Mouse (Mus musculus): ENCODE results near the gene Nlk.
"Not testable (repeated sequence)": the region's sequence is repeated elsewhere in the genome, so short reads cannot be mapped to it uniquely, and the experiment has no call there.

The Nlk gene

GRCm38 (mm10) chr11:78681058-78681457 lies 16.1 kb downstream of the Nlk start:
- no peak for DNase-seq

- DNase-seq, result no peak
Observed at GRCm38 (mm10) chr11:78678761-78679160, 18.4 kb downstream of the Nlk start.

- DNase-seq, result peak in 1 of 2 experiments; percentile 3
Observed at GRCm38 (mm10) chr11:78668647-78669046, 28.5 kb downstream of the Nlk start.

- DNase-seq, result no peak
Observed at GRCm38 (mm10) chr11:78664853-78665252, 32.3 kb downstream of the Nlk start.

GRCm38 (mm10) chr11:78663916-78664315 lies 33.3 kb downstream of the Nlk start:
- DNase-seq, result no peak

GRCm38 (mm10) chr11:78649143-78649542 lies 48.0 kb downstream of the Nlk start:
- no peak for DNase-seq

- DNase-seq, result not testable (repeated sequence)
Observed at GRCm38 (mm10) chr11:78648405-78648804, 48.8 kb downstream of the Nlk start.

GRCm38 (mm10) chr11:78643746-78644145 lies 53.4 kb downstream of the Nlk start:
- DNase-seq, result no peak

GRCm38 (mm10) chr11:78642151-78642550 lies 55.0 kb downstream of the Nlk start:
- DNase-seq, result no peak

GRCm38 (mm10) chr11:78641088-78641487 lies 56.1 kb downstream of the Nlk start:
- no peak for DNase-seq

- DNase-seq, result no peak
Observed at GRCm38 (mm10) chr11:78632782-78633181, 64.4 kb downstream of the Nlk start.

GRCm38 (mm10) chr11:78628871-78629270 lies 68.3 kb downstream of the Nlk start:
- DNase-seq, result peak in 1 of 2 experiments; percentile 7

- DNase-seq, result no peak
Observed at GRCm38 (mm10) chr11:78624377-78624776, 72.8 kb downstream of the Nlk start.

GRCm38 (mm10) chr11:78621926-78622325 lies 75.2 kb downstream of the Nlk start:
- DNase-seq, result no peak

GRCm38 (mm10) chr11:78620179-78620578 lies 77.0 kb downstream of the Nlk start:
- no peak for DNase-seq

GRCm38 (mm10) chr11:78611273-78611672 lies 85.9 kb downstream of the Nlk start:
- DNase-seq, result no peak

- DNase-seq, result no peak
Observed at GRCm38 (mm10) chr11:78609657-78610056, 87.5 kb downstream of the Nlk start.

GRCm38 (mm10) chr11:78604826-78605225 lies 92.3 kb downstream of the Nlk start:
- no peak for DNase-seq

GRCm38 (mm10) chr11:78602781-78603180 lies 94.4 kb downstream of the Nlk start:
- DNase-seq, result no peak

GRCm38 (mm10) chr11:78600926-78601590 lies 96.1 kb downstream of the Nlk start:
- no peak for DNase-seq

- DNase-seq, result no peak
Observed at GRCm38 (mm10) chr11:78600496-78600895, 96.7 kb downstream of the Nlk start.

- DNase-seq, result peak; percentile 30 to 33
Observed at GRCm38 (mm10) chr11:78600051-78600450, 97.1 kb downstream of the Nlk start.

- DNase-seq, result no peak
Observed at GRCm38 (mm10) chr11:78598763-78599415, 98.3 kb downstream of the Nlk start.

- no peak for DNase-seq
Observed at GRCm38 (mm10) chr11:78596750-78597149, 100.4 kb downstream of the Nlk start.

GRCm38 (mm10) chr11:78595773-78596172 lies 101.4 kb downstream of the Nlk start:
- DNase-seq, result no peak

Measured in kidney, postnatal 36 days (tissue).